Mouse (Mus musculus) myocyte (in vitro differentiated cells): Measurements from ENCODE around the gene Zfhx3.

Source experiments
- E2F4 ChIP-seq: IDR thresholded peaks from one replicate; pipeline ENCODE4 v1.6.1; 2011; ENCODE audit warnings: mild to moderate bottlenecking, control low read depth, moderate library complexity; ENCODE audit not compliant: insufficient read depth
- MAX ChIP-seq: IDR thresholded peaks from one replicate; pipeline ENCODE4 v1.6.1; 2011; ENCODE audit warnings: low read depth, mild to moderate bottlenecking, control low read depth
- MYOD1 ChIP-seq, 3 experiments: IDR thresholded peaks; one replicate each; pipeline ENCODE4 v1.6.1; 2011; ENCODE audit warnings: control low read depth in 2 of 3, low read depth in 2 of 3, mild to moderate bottlenecking in 2 of 3, moderate library complexity in 1 of 3; ENCODE audit not compliant: insufficient read length in 2 of 3, control insufficient read depth in 1 of 3
- POLR2A ChIP-seq: IDR thresholded peaks from one replicate; pipeline ENCODE4 v1.6.1; 2011; ENCODE audit warnings: low read depth, mild to moderate bottlenecking, control low read depth, moderate library complexity; ENCODE audit not compliant: insufficient read length
- POLR2AphosphoS2 ChIP-seq: IDR thresholded peaks from one replicate; pipeline ENCODE4 v1.6.1; 2011; ENCODE audit warnings: low read depth, control low read depth; ENCODE audit not compliant: insufficient read length
- TCF12 ChIP-seq: IDR thresholded peaks from one replicate; pipeline ENCODE4 v1.6.1; 2011; ENCODE audit warnings: mild to moderate bottlenecking, control low read depth; ENCODE audit not compliant: poor library complexity, insufficient read depth, severe bottlenecking
- USF1 ChIP-seq: IDR thresholded peaks from one replicate; pipeline ENCODE4 v1.6.1; 2011; ENCODE audit warnings: low read depth, mild to moderate bottlenecking, control low read depth, moderate library complexity

DNA sequence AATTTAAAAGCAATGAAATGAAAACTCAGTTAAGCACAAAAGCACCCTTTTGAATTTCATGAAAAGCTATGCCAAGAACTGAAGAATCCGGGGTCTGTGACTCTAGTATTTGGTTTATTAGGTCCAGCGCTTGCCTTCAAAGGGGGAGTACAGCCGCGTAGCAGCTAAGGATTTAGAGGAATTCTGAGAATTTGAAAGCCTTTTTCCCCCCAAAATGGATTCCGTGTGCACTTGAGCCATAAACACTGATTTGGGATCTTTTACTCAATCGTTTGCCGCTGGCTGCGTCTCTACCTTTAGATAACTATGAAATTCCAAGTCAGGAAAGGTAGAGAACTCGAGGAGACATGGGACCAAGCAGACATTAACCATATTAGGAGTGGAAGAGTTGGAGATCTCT is 300.8 kb downstream of the Zfhx3 start:
- TF ChIP-seq MYOD1 (IDR thresholded peaks at IDR 0.05; ENCODE audit: control insufficient read depth in 1 of 3, insufficient read length in 2 of 3, low read depth in 2 of 3) (no peak), MAX (no peak), E2F4 (no peak), TCF12 (no peak), USF1 (no peak), POLR2AphosphoS2 (no peak), POLR2A (no peak)
